Mouse (Mus musculus) forebrain, embryonic 11.5 days (tissue): ENCODE data around the gene Rgs9. TPM values are rescaled to one million over a fixed set of nuclear protein-coding genes. Genes with fewer than 3 reads are reported as not detected.

Experiments used
- ATAC-seq: fragments of 200-750 bp; cut with Nextera tagmentation; replicated peaks from 2 replicates; pipeline ENCODE4 v1.8.0; 2017; ENCODE audit warnings: moderate TSS enrichment; ENCODE audit not compliant: low FRiP score
- DNase-seq: peaks from one replicate; pipeline ENCODE4 v3.0.0-alpha.2; 2017; ENCODE audit warnings: low spot score
- H3K27ac ChIP-seq: fragments of 300-500 bp; sonication (generic); 2 replicates; pipeline ENCODE4 v1.5.1; 2014; ENCODE audit warnings: low read depth, low read length
- H3K27me3 ChIP-seq: fragments of 300-500 bp; sonication (generic); 2 replicates; pipeline ENCODE4 v1.6.1; 2014; ENCODE audit warnings: mild to moderate bottlenecking, low read length, mixed read lengths; ENCODE audit not compliant: control insufficient read depth, insufficient read depth
- H3K36me3 ChIP-seq: fragments of 300-500 bp; sonication (generic); 2 replicates; pipeline ENCODE4 v1.6.1; 2014; ENCODE audit warnings: mild to moderate bottlenecking, low read length, moderate library complexity, mixed read lengths; ENCODE audit not compliant: control insufficient read depth, insufficient read depth
- H3K4me1 ChIP-seq: fragments of 300-500 bp; sonication (generic); replicated peaks from 2 replicates; pipeline ENCODE4 v1.6.1; 2014; ENCODE audit warnings: low read length, mixed read lengths; ENCODE audit not compliant: control insufficient read depth, insufficient read depth
- H3K4me2 ChIP-seq: fragments of 300-500 bp; sonication (generic); 2 replicates; pipeline ENCODE4 v1.6.1; 2014; ENCODE audit warnings: low read depth, mild to moderate bottlenecking, low read length, moderate library complexity, mixed read lengths; ENCODE audit not compliant: severe bottlenecking
- H3K4me3 ChIP-seq: fragments of 300-500 bp; sonication (generic); 2 replicates; pipeline ENCODE4 v1.5.1; 2014; ENCODE audit warnings: low read depth, low read length
- H3K9ac ChIP-seq: fragments of 300-500 bp; sonication (generic); 2 replicates; pipeline ENCODE4 v1.6.1; 2014; ENCODE audit warnings: low read length
- H3K9me3 ChIP-seq: fragments of 300-500 bp; sonication (generic); 2 replicates; pipeline ENCODE4 v1.6.1; 2016; ENCODE audit warnings: low read length, mixed read lengths; ENCODE audit not compliant: control insufficient read depth
- WGBS: fragments of 180-500 bp; shearing (Covaris S2); extraction: QIAGEN DNeasy Blood & Tissue Kit; methylation state at CpG from one replicate; pipeline ENCODE4 v1.1.7; 2014; 5-methylcytosine and 5-hydroxymethylcytosine counted together
- polyA plus RNA-seq: library from polyadenylated mRNA; unstranded; fragments of >200 nt; fragmentation: Nextera tagmentation; extraction: Ambion mirVana; gene quantifications from 2 replicates; pipeline ENCODE4 v1.2.1, GENCODE M21; 2014

The Rgs9 gene
- polyA plus RNA-seq, 1 experiment from 2014 or later, result 1.4 TPM

- no peak for ATAC-seq
- 85% methylated on average over 3 of the region's 3 CpGs for WGBS
These were observed 51.0 kb downstream of the Rgs9 start for GRCm38 (mm10) chr11:109246920-109247319.

DNA sequence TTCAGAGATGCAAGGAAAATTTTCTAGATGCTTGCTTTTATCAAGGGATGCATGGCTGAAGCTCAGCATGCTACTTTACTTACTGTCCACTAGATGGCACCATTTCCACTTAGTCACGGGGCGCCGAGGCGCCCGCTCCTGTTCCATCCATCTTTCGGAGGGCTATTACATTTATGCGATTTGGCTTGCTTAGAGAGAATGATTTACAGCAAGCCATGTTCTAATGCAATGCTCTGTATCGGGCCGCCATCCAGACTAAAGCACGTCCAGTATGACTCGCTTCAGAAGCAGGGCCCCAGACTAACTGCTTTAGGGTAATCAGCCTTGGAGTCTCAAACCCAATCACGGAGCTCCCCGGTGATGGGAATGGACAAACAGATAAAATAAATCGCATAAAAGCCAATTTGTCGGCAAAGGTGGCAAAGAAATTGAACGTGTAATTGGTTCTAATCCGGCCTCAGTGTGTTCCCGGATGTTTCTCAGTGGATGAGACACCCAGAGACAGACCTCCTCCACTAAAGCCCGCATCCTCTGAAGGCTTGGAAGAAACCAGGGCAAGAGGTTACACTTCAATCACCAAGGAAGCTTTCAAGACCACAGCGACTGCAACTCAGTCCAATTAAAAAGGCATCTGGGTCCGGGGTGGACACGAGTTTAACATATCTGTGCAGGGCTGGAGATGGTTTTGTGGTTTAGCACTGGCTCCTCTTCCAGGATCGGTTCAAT, 53.1 kb downstream of the Rgs9 start:
- peak; percentile 82 for ATAC-seq
- Histone ChIP-seq H3K4me1 (no peaks in the 10 kb centered on the region), H3K36me3 (no peaks in the 10 kb centered on the region), H3K9me3 (no peaks in the 10 kb centered on the region), H3K4me2 (peak overlapping the region; percentile 12; the same call in 1 of the 2 replicates), H3K27ac (no peak overlapping the region), H3K9ac (no peak overlapping the region; the same call in 1 of the 2 replicates), H3K27me3 (no peaks in the 10 kb centered on the region), H3K4me3 (no peak overlapping the region)
- 28% methylated on average over 23 of the region's 23 CpGs for WGBS
- no peak for DNase-seq

More at GRCm38 (mm10) chr11:109246920-109247319, 51.0 kb downstream of the Rgs9 start:
- Histone ChIP-seq H3K36me3 (no peaks in the 10 kb centered on the region), H3K4me3 (no peak overlapping the region), H3K4me1 (no peaks in the 10 kb centered on the region), H3K9me3 (no peaks in the 10 kb centered on the region), H3K27ac (no peak overlapping the region), H3K4me2 (no peak overlapping the region), H3K27me3 (no peaks in the 10 kb centered on the region), H3K9ac (no peak overlapping the region)
- no peak for DNase-seq

DNA sequence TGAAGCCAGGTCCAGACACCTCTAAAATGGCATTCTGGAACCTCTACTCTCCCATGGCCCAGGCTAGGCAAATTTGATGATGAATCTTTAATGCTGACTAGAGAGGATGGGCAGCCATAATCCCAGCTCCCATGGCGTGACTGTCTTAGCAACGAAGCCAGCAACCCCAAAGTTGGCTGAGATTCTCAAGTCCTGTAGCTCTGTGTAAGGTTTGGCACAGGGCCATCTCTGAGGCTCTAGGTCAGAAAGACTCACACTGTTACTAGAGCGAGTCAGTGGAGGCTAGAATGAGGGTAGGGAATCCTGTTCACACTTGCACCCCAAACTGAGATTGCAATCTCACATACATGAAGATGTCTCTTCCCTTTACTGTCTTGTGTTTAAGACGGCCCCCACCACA, 57.8 kb downstream of the Rgs9 start:
- 0 out of 2 replicates have a peak, but pooled peaks cover 3% of the 10 kb centered on the region for H3K4me1 ChIP-seq
- no peak overlapping the region for H3K4me2 ChIP-seq
- no peak overlapping the region for H3K27ac ChIP-seq
- no peak overlapping the region for H3K9ac ChIP-seq
- no peaks in the 10 kb centered on the region for H3K36me3 ChIP-seq
- WGBS, result 86% methylated on average over 4 of the region's 4 CpGs
- ATAC-seq (no peak), DNase-seq (no peak)
- no peaks in the 10 kb centered on the region for H3K27me3 ChIP-seq
- no peak overlapping the region for H3K4me3 ChIP-seq
- no peaks in the 10 kb centered on the region for H3K9me3 ChIP-seq

- Histone ChIP-seq H3K27ac (no peak overlapping the region), H3K36me3 (no peaks in the 10 kb centered on the region), H3K4me3 (no peak overlapping the region), H3K4me2 (no peak overlapping the region), H3K4me1 (0 out of 2 replicates have a peak, but pooled peaks cover 3% of the 10 kb centered on the region), H3K9me3 (no peaks in the 10 kb centered on the region), H3K9ac (no peak overlapping the region), H3K27me3 (no peaks in the 10 kb centered on the region)
- no peak for ATAC-seq
- 88% methylated on average over 6 of the region's 6 CpGs for WGBS
- no peak for DNase-seq
These were observed 59.3 kb downstream of the Rgs9 start for GRCm38 (mm10) chr11:109238671-109239070.

DNA sequence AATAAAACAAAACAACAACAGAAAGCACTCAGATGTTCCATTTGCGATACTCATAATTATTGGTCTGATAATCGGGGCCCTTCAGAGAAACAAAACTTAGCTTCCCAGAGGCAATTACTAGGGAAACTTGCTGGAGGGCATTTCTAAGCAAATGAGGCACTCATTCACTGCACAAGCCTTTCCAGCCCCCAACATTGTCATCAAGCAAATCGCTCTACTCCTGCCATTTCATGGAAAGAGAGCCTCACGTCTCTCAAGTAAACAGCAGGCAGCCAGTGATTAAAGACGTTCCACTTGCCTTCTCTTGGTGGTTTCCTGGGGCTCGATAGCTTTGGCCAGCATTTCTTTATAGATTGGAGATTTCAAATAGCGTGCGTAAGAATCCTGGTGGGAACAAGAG, 60.1 kb downstream of the Rgs9 start:
- H3K4me1 ChIP-seq, result 0 out of 2 replicates have a peak, but pooled peaks cover 3% of the 10 kb centered on the region
- DNase-seq (no peak), ATAC-seq (no peak)
- no peaks in the 10 kb centered on the region for H3K27me3 ChIP-seq
- no peak overlapping the region for H3K4me3 ChIP-seq
- no peaks in the 10 kb centered on the region for H3K9me3 ChIP-seq
- WGBS, result 33% methylated on average over 8 of the region's 8 CpGs
- no peak overlapping the region for H3K9ac ChIP-seq
- no peak overlapping the region for H3K27ac ChIP-seq
- H3K4me2 ChIP-seq, result no peak overlapping the region
- no peaks in the 10 kb centered on the region for H3K36me3 ChIP-seq

DNA sequence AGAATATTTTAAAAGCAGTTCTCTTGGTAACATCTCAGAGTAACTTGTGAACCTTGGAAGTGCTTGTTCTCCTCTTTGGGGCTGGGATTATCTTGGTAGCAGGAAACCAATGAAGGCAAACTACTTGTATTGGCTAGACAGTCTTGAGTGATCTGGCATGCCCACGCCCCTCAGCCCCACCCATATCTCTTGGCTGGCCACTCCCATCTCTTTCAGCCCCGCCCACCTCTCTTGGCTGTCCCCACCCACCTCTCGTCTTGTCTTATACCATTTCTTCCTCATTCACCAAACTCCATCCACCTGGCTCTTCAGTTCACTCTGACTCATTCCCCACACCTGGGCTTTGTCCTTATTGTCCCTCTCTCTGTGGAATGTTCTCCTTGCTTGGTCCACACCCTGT, 64.3 kb downstream of the Rgs9 start:
- Histone ChIP-seq H3K4me1 (0 out of 2 replicates have a peak, but pooled peaks cover 3% of the 10 kb centered on the region), H3K36me3 (no peaks in the 10 kb centered on the region), H3K9ac (no peak overlapping the region), H3K4me3 (no peak overlapping the region), H3K9me3 (no peaks in the 10 kb centered on the region), H3K4me2 (no peak overlapping the region), H3K27ac (no peak overlapping the region), H3K27me3 (no peaks in the 10 kb centered on the region)
- 81% methylated on average over 3 of the region's 3 CpGs for WGBS
- DNase-seq (no peak), ATAC-seq (no peak)

DNA sequence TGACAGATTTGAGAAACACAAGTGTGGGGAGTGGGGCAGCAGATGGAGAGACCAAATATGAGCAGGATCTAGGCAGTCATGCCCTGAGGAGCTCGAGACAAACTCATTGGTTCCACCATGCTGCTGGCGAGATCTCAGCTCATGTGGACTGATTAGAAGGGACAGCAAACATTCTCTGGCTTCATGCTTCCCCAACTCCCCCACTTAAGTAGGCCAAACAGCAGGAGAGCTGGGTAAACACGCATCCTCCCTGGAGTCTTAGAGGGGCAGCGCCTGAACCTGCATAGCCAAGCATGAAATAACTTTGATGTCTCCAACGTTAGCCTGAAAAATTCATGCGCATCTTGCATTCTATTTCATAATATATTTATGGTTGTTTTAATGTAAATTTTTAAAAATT, 65.1 kb downstream of the Rgs9 start:
- no peak overlapping the region for H3K4me2 ChIP-seq
- H3K27ac ChIP-seq, result no peak overlapping the region
- H3K9ac ChIP-seq, result no peak overlapping the region
- H3K4me3 ChIP-seq, result no peak overlapping the region
- no peak for DNase-seq
- no peaks in the 10 kb centered on the region for H3K9me3 ChIP-seq
- H3K36me3 ChIP-seq, result no peaks in the 10 kb centered on the region
- no peaks in the 10 kb centered on the region for H3K27me3 ChIP-seq
- 87% methylated on average over 6 of the region's 6 CpGs for WGBS
- no peaks in the 10 kb centered on the region for H3K4me1 ChIP-seq
- ATAC-seq, result no peak

GRCm38 (mm10) chr11:109227139-109227538, 70.8 kb downstream of the Rgs9 start:
- Histone ChIP-seq H3K4me2 (no peak overlapping the region), H3K27me3 (no peaks in the 10 kb centered on the region), H3K9me3 (no peaks in the 10 kb centered on the region), H3K9ac (no peak overlapping the region), H3K36me3 (no peaks in the 10 kb centered on the region), H3K4me1 (no peaks in the 10 kb centered on the region), H3K4me3 (no peak overlapping the region), H3K27ac (no peak overlapping the region)
- no peak for DNase-seq
- WGBS, result 93% methylated on average over 12 of the region's 12 CpGs
- ATAC-seq, result no peak
